Mouse (Mus musculus) kidney, adult 9 months (tissue): Measurements from ENCODE around the gene Pqbp1.
A peak's percentile ranks its signal among the peaks of the same experiment; 100 is the strongest.
"Not testable (repeated sequence)": the region's sequence is repeated elsewhere in the genome, so short reads cannot be mapped to it uniquely, and the experiment has no call there.

Experiments used
- DNase-seq: peaks from one replicate; pipeline ENCODE4 v3.0.0; 2022

Pqbp1 gene

DNA sequence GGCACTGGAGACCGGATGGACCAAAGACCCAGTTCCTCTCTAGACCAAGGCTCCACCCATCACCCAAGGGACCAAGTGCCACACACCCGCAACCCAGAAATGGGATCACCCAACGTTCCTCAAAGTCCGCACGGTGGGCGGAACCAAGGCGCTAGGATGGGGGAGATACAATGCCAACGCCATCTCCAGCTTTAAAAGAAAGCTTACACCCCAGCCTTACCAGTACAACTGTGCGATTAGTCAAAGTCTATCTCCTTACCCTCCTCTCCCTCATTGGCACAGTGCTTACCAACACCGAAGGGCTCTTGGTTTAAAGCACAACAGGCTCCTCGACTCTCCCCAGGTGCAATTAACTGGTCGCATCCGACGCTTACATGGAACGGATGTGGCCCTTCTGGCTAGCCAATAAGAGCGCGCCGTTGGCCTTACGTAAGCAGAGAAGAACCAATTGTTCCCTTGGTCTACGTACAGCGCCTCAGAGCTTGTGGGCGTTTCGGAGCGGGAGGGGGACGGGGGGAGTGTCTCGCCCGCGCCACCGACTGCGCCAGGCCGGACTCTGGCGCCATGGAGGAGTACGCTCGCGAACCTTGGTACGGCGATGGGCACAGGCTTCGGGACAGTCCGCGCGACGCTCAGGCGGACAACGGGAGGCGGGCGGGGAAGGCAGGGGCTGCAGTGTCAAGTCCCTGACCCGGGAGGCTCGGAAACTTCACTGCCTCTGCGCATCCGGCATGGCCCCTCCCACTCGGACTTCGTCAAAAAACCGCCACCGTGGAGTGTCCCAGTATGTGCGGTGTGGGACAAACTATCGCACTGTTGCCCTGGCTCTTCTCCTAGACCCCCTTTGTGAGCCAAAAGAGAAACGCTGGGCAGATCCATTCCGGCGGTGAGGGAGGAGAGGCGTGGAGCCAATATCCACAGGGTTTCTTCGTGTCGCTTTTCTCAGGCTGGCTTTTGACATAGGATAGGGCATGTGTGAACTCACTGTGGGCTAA is at the start of gene Pqbp1, which contains the start of gene Timm17b:
Pqbp1 (minus strand) TSS at position 390 of the 995 bp plus-strand sequence.
Timm17b (plus strand) TSS at position 478 of the 995 bp plus-strand sequence.
- DNase-seq: peak; percentile 94

GRCm38 (mm10) chrX:7947900-7948492 is 48.9 kb upstream of the Pqbp1 start:
- DNase-seq: peak; percentile 97

- DNase-seq: peak; percentile 26
Observed at GRCm38 (mm10) chrX:7947108-7947899, 48.2 kb upstream of the Pqbp1 start, which contains the start of gene Hdac6. TSS of gene Hdac6 (minus strand) at chrX:7947889.

- peak; percentile 50 for DNase-seq
Observed at GRCm38 (mm10) chrX:7945618-7946017, 46.5 kb upstream of the Pqbp1 start.

DNA sequence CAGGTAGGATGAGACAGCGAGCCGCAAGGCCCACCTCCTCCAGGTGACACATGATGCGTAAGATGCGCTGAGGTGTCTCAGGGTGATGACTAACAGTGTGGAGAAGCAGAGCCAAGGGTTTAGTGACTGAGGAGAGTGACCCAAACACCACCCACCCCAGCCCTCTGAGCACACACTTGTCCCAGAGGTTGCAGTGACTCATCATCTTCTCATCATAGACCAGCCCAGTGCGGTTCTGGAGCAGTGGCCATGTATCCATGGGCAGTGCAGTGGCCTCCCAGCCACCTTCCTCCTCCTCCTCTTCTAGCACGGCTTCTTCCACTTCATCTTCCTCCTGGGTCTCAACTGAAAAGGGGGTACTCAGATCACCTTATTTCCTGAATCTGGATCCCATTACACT is 38.6 kb upstream of the Pqbp1 start:
- no peak for DNase-seq

DNA sequence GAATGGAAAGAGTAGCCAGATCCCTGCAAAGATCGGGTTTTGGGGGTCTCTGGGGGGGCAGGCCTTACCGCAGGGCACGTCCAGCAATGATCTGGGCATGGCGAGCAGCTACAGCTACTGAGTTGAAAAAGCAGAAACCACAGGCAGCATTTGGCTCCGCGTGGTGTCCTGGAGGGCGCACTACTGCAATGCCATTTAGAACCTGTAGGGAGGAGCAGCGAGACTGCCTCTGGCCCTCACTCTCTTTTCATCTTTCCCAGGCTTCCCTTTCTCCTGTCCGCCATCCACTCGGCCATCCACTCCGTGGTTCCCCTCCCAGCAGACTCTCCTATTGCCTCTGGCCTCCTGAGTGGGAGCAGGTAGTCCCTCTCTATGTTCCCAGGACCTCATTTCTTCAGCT is 37.8 kb upstream of the Pqbp1 start:
- DNase-seq: no peak

DNA sequence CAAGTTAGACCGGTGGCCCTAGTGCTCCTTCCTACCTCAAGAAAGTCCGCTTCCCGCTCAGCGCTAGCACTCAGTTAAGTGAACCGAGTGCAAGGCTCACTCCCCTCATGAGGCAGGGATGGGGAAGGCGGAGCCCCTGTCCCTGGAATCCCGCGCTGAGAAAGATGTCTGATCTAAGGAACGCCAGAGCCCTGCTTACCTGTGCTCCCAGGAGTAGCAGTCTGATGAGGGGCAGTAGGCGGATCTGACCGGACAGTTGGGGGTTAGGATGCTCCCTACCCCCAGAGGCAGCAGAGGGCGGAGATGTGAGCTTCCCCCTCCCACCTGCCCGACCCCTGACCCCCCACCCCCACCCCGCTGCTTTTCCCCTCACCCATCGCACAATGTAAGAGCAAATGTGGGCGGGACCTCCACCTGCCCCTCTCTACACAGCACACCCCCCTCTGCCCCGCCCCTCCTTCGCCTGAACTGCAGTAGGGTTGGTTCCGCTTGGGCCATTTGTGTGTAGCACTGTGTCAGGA is 29.3 kb upstream of the Pqbp1 start, which contains the start of gene Eras:
Eras (minus strand) TSS at position 338 of the 521 bp plus-strand sequence.
- DNase-seq: no peak

GRCm38 (mm10) chrX:7927116-7927515 is 28.0 kb upstream of the Pqbp1 start:
- DNase-seq: no peak

GRCm38 (mm10) chrX:7926266-7926665 is 27.2 kb upstream of the Pqbp1 start:
- DNase-seq: no peak

GRCm38 (mm10) chrX:7922032-7922431 is 23.0 kb upstream of the Pqbp1 start:
- DNase-seq: no peak

GRCm38 (mm10) chrX:7919601-7920383 is 20.7 kb upstream of the Pqbp1 start, which contains the start of gene Pcsk1n:
TSS of gene Pcsk1n (plus strand) at chrX:7919822.
- DNase-seq: no peak

GRCm38 (mm10) chrX:7917960-7918359 is 18.9 kb upstream of the Pqbp1 start:
- DNase-seq: not testable (repeated sequence)

DNA sequence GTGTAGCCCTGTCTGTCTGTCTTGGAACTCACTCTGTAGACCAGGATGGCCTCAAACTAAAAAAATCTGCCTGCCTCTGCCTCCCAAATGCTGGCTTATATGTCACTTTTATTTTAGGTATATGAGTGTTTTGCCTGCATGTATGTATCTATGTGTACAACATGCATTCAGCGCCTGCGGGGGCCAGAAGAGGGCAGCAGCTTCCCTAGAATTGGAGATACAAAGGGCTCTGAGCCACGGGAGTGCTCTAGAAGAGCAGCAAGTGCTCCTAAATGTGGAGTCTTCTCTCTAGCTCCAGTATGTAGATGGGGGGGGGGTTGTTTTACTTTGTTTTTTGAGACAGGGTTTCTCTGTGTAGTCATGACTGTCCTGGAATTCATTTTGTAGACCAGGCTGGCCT is 16.6 kb upstream of the Pqbp1 start:
- DNase-seq: peak; percentile 49

DNA sequence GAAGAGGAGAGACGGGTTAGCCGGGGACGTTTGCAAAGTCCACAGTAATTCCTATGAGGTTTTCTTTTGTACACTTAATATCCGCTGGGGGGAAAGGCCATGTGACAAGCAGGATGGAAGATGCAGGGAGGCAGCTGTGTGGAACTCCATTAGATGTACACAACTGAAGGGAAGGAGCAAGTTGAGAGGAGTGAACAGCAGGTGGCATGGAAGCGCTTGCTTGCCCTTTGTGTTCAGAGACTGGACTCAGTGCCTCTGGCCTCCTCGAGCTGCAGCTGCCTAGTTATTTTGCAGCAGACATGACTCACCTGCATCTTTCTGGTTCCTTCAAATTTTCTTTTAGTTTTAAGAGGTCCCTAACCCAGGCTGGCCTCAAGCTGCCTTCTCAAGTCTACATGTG is 11.4 kb upstream of the Pqbp1 start:
- DNase-seq: peak; percentile 9

DNA sequence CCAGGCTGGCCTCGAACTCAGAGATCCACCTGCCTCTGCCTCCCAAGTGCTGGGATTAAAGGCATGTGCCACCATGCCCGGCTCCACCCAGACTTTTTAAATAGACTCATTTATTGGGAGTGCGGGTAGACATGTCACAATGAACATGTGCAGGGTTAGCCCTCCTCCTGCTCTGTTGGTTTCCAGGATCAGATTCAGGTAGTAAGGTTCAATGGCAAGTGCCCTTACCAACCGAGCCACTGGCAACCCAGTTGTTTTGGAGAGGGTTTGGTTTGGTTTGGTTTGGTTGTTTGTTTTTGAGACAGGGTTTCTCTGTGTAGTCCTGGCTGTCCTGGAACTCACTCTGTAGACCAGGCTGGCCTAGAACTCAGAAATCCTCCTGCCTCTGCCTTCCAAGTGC is 10.2 kb upstream of the Pqbp1 start, which contains the start of gene Gm10490:
Gm10490 (plus strand) TSS at position 301 of the 400 bp plus-strand sequence.
- DNase-seq: not testable (repeated sequence)

- no peak for DNase-seq
Observed at GRCm38 (mm10) chrX:7907735-7908134, 8.7 kb upstream of the Pqbp1 start, which contains the start of gene Gm10491. TSS of gene Gm10491 (minus strand) at chrX:7907835.

DNA sequence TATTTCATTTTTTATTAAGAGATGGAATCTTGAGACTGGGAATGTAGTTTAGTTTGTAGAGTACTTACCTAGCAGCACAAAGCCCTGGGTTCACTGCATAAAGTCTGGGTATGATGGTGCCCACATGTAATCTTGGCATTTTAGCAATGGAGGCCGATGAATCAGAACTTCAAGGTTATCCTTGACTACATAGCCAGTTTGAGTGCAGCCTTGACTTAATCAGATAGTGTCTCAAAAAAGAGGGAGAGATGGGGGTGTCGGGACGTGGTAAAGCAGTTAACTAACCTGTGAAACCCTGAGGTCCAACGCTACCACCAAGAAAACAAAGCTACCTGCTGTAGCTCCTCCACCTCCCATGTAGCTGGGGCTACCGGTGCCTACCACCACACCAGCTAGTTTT is 5.4 kb upstream of the Pqbp1 start:
- DNase-seq: no peak

DNA sequence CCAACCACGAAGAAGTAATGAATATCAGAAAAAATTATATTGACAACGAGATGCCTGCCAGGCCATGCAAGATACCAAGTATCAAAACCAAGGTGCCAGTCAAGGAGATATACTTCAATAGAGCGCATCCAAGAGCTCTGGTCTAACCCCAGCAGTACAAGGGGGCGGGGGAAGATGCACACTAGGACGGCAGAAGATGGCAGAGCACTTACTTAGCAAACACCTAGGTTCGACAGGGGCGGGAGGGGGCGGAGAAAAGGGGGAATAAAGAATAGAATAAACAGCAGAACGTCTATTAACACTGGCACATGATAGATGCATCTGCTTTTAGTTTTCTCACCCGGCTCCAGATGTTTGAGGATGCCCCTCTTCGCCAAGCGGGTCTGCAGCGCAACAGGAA is 858 bp downstream of the Pqbp1 start:
- no peak for DNase-seq

- peak; percentile 95 for DNase-seq
Observed at GRCm38 (mm10) chrX:7883841-7884567, 15.1 kb downstream of the Pqbp1 start, which contains the start of gene Slc35a2. TSS of gene Slc35a2 (plus strand) at chrX:7884028.

GRCm38 (mm10) chrX:7879819-7880218 is 19.2 kb downstream of the Pqbp1 start:
- DNase-seq: peak; percentile 73

GRCm38 (mm10) chrX:7878495-7878894 is 20.6 kb downstream of the Pqbp1 start:
- DNase-seq: no peak
